Mouse (Mus musculus) cerebellum, adult 11 months (tissue): Measurements from ENCODE around the gene Serp2.

Experiments
- DNase-seq: peaks from one replicate; pipeline ENCODE4 v3.0.0; 2022

Gene Serp2

GRCm38 (mm10) chr14:76526467-76526866 lies 30.2 kb downstream of the Serp2 start:
- DNase-seq = no peak

- DNase-seq = no peak
Observed at GRCm38 (mm10) chr14:76523344-76523743, 33.3 kb downstream of the Serp2 start.

GRCm38 (mm10) chr14:76521308-76521707 lies 35.4 kb downstream of the Serp2 start:
- DNase-seq = no peak

GRCm38 (mm10) chr14:76520606-76521005 lies 36.1 kb downstream of the Serp2 start:
- no peak for DNase-seq

- no peak for DNase-seq
Observed at GRCm38 (mm10) chr14:76518217-76518616, 38.5 kb downstream of the Serp2 start.

GRCm38 (mm10) chr14:76515620-76516019 lies 41.1 kb downstream of the Serp2 start:
- no peak for DNase-seq

- no peak for DNase-seq
Observed at GRCm38 (mm10) chr14:76514050-76514585, 42.6 kb downstream of the Serp2 start.

GRCm38 (mm10) chr14:76513395-76514049 lies 43.2 kb downstream of the Serp2 start:
- no peak for DNase-seq

GRCm38 (mm10) chr14:76511971-76512370 lies 44.7 kb downstream of the Serp2 start:
- DNase-seq = no peak

GRCm38 (mm10) chr14:76508701-76509100 lies 48.0 kb downstream of the Serp2 start:
- no peak for DNase-seq

- no peak for DNase-seq
Observed at GRCm38 (mm10) chr14:76507804-76508500, 48.7 kb downstream of the Serp2 start.

- no peak for DNase-seq
Observed at GRCm38 (mm10) chr14:76507357-76507756, 49.3 kb downstream of the Serp2 start.

GRCm38 (mm10) chr14:76506425-76507205 lies 50.1 kb downstream of the Serp2 start:
- peak; percentile 48 for DNase-seq

GRCm38 (mm10) chr14:76505439-76506220 lies 51.1 kb downstream of the Serp2 start:
- DNase-seq = peak; percentile 90

- no peak for DNase-seq
Observed at GRCm38 (mm10) chr14:76505101-76505438, 51.6 kb downstream of the Serp2 start.

- peak; percentile 93 for DNase-seq
Observed at GRCm38 (mm10) chr14:76504121-76504737, 52.5 kb downstream of the Serp2 start.

GRCm38 (mm10) chr14:76503231-76503851 lies 53.3 kb downstream of the Serp2 start:
- peak; percentile 27 for DNase-seq

- DNase-seq = no peak
Observed at GRCm38 (mm10) chr14:76500036-76500435, 56.7 kb downstream of the Serp2 start.

- no peak for DNase-seq
Observed at GRCm38 (mm10) chr14:76499492-76499891, 57.2 kb downstream of the Serp2 start.

- no peak for DNase-seq
Observed at GRCm38 (mm10) chr14:76498210-76498609, 58.5 kb downstream of the Serp2 start.

GRCm38 (mm10) chr14:76497187-76497586 lies 59.5 kb downstream of the Serp2 start:
- no peak for DNase-seq

GRCm38 (mm10) chr14:76495022-76495421 lies 61.7 kb downstream of the Serp2 start:
- DNase-seq = no peak
